Mouse (Mus musculus) neural tube, embryonic 12.5 days (tissue): ENCODE results near the gene Cfap97d2. TPM values are rescaled to one million over a fixed set of nuclear protein-coding genes. Genes with fewer than 3 reads are reported as not detected.

Experiments
- ATAC-seq: fragments of 200-750 bp; cut with Nextera tagmentation; 2 replicates; pipeline ENCODE4 v1.8.0; 2017; ENCODE audit warnings: low read depth, mild to moderate bottlenecking, moderate TSS enrichment, moderate library complexity; ENCODE audit not compliant: low FRiP score
- H3K27ac ChIP-seq: fragments of 300-500 bp; sonication (generic); 2 replicates; pipeline ENCODE4 v1.5.1; 2016
- H3K27me3 ChIP-seq: fragments of 300-500 bp; sonication (generic); replicated peaks from 2 replicates; pipeline ENCODE4 v1.6.1; 2016; ENCODE audit warnings: mild to moderate bottlenecking
- H3K36me3 ChIP-seq: fragments of 300-500 bp; sonication (generic); 2 replicates; pipeline ENCODE4 v1.6.1; 2016; ENCODE audit warnings: mild to moderate bottlenecking
- H3K4me1 ChIP-seq: fragments of 300-500 bp; sonication (generic); 2 replicates; pipeline ENCODE4 v1.6.1; 2016
- H3K4me2 ChIP-seq: fragments of 300-500 bp; sonication (generic); replicated peaks from 2 replicates; pipeline ENCODE4 v1.6.1; 2016; ENCODE audit warnings: mild to moderate bottlenecking
- H3K4me3 ChIP-seq: fragments of 300-500 bp; sonication (generic); 2 replicates; pipeline ENCODE4 v1.5.1; 2016
- H3K9ac ChIP-seq: fragments of 300-500 bp; sonication (generic); 2 replicates; pipeline ENCODE4 v1.6.1; 2016; ENCODE audit warnings: mild to moderate bottlenecking
- H3K9me3 ChIP-seq: fragments of 300-500 bp; sonication (generic); 2 replicates; pipeline ENCODE4 v1.6.1; 2016; ENCODE audit warnings: mild to moderate bottlenecking
- WGBS: fragments of 180-500 bp; shearing (Covaris S2); methylation state at CpG from one replicate; pipeline ENCODE4 v1.1.7; 2016; 5-methylcytosine and 5-hydroxymethylcytosine counted together
- polyA plus RNA-seq: library from polyadenylated mRNA; unstranded; fragments of >200 nt; fragmentation: Nextera tagmentation; extraction: Ambion mirVana; gene quantifications from 2 replicates; pipeline ENCODE4 v1.2.1, GENCODE M21; 2016

The Cfap97d2 gene
- polyA plus RNA-seq, 1 experiment from 2014 or later: 1.2 TPM

DNA sequence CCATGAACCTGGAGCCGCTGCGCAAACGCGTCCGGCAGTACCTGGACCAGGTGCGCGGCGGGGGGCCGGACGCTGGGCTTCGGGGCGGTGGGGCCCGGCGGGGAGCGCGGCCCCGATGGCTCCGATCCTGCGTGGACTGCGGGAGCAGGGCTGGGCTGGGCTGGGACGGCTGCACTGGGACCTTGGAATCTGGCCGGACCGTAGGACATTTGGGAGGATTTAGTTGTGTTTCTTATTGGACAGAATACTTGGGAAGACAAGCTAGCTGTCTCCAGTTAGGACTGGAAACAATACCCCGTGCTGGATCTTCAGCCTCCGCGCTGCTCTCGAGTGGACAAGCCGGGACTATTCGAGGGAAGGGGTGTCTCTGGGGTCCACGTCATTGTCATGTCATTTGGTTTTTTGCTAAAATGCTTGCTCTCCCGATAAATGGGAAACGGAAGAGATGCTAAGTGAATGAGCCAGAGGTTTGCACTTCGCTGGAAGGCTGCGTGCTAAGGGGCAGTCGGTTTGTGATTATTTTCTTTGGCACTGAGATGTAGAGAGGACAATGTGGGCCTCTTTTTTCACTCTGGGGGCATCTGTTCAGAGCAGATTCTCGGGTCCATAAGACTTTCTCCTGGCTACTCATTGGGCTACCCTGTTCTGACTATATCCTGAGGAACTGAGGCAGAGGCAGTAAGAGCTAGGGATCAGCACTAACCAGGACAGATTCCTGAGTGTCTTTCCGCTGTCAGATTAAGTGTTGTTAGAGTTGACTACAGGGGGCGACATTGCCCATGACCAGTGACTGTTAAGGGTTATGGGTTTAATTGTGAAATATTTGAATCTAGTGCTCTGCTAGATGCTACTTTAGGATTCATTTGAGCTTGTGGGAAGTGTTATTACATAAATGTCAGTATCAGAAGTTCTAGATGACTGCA, 52.4 kb downstream of the Cfap97d2 start:
- Histone ChIP-seq H3K4me3 (peak overlapping the region; percentile 96), H3K9ac (peak overlapping the region; percentile 93), H3K9me3 (no peaks in the 10 kb centered on the region), H3K27me3 (no peaks in the 10 kb centered on the region), H3K27ac (no peak overlapping the region), H3K4me2 (peak overlapping the region; percentile 91), H3K36me3 (peaks cover 20% of the 10 kb centered on the region), H3K4me1 (peaks cover 18% of the 10 kb centered on the region)
- ATAC-seq: peak; percentile 74; the same call in 1 of the 2 replicates
- under 1% methylated on average over 38 of the region's 38 CpGs for WGBS

DNA sequence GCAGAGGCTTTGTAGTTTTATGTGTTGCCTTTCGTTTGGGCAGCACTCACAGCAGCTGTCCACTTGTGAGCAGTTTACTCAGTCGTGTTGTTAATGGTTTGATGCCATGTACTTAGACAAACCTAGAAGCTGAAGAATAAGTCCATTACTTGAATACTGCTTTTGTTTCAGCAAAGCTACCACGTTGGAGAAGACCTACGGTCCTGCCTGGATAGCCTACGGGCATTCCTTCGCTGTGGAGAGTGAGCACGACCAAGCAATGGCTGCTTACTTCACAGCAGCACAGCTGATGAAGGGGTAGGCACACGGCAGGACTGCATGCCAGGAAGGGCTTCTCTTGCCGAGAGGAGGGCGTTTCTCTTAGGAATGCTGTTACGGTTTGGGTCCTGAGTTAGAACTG, 63.5 kb downstream of the Cfap97d2 start:
- ATAC-seq: no peak
- WGBS: 86% methylated on average over 11 of the region's 11 CpGs
- peaks cover 85% of the 10 kb centered on the region for H3K36me3 ChIP-seq

DNA sequence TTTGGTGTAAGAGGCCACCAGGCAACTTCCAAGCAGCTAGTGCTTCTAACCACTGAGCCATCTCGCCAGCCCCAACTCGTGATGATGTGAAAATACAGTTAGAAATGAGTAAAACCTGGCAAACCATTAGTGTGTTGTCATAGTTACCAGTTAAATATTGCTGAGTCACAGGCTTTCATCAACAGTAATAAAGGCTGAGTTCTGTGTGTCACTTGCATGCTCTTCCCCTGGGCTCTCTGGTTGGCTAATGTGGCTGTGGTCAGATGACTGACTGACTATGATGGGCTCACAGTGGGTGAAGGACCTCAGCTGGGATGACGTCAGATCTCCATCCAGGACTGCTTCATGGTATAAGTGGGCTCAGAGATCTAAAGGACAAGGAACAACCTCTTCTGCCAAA, 74.8 kb downstream of the Cfap97d2 start:
- no peak for ATAC-seq
- no peak overlapping the region for H3K4me2 ChIP-seq
- H3K4me3 ChIP-seq: no peak overlapping the region
- no peak overlapping the region for H3K27ac ChIP-seq
- H3K27me3 ChIP-seq: no peaks in the 10 kb centered on the region
- H3K36me3 ChIP-seq: peaks cover 61% of the 10 kb centered on the region
- H3K9me3 ChIP-seq: no peaks in the 10 kb centered on the region
- peaks cover 11% of the 10 kb centered on the region for H3K4me1 ChIP-seq
- 85% methylated on average over 3 of the region's 3 CpGs for WGBS
- H3K9ac ChIP-seq: no peak overlapping the region

More for the DNA sequence above, 63.5 kb downstream of the Cfap97d2 start:
- H3K27ac ChIP-seq: no peak overlapping the region
- H3K9me3 ChIP-seq: no peaks in the 10 kb centered on the region
- H3K4me2 ChIP-seq: no peak overlapping the region
- H3K27me3 ChIP-seq: no peaks in the 10 kb centered on the region
- no peak overlapping the region for H3K9ac ChIP-seq
- no peaks in the 10 kb centered on the region for H3K4me1 ChIP-seq
- H3K4me3 ChIP-seq: no peak overlapping the region

- Histone ChIP-seq H3K4me2 (peak within 1 kb of the TSS; percentile 74), H3K36me3 (peaks cover 35% of the 10 kb centered on the region), H3K4me1 (peaks cover 16% of the 10 kb centered on the region), H3K27me3 (no peaks in the 10 kb centered on the region), H3K9ac (peak within 1 kb of the TSS; percentile 76), H3K9me3 (no peaks in the 10 kb centered on the region), H3K27ac (peak within 1 kb of the TSS; percentile 90), H3K4me3 (peak within 1 kb of the TSS; percentile 54)
- peak; percentile 95 for ATAC-seq
- WGBS: under 1% methylated on average over 47 of the region's 47 CpGs
Measured at GRCm38 (mm10) chr8:13785250-13785763, 79.6 kb downstream of the Cfap97d2 start, which contains the start of gene Upf3a. TSS of gene Upf3a (plus strand) at chr8:13785615.

DNA sequence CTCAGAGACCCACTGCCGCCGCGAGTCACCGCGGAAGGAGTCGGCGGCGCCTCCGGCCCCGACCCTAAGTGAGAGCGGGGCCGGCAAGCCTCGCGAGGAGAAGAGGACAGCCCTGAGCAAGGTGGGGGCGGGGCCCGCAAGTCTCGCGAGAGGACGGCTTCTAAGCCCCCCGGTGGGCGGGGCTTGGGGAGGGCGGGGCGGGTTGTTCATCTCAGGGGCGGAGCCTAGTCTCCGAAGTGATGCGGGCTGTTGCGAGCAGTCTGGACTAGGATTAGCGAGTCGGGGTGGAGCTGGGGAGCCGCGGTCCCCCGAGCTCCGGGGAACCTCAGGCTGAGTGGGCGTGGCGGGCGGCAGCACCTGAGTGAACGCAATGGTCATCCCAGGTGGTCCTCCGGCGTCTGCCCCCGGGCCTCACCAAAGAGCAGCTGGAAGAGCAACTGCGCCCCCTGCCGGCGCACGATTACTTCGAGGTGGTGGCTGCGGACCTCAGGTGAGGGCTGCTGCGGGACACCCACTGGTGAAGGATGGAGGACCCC, 80.1 kb downstream of the Cfap97d2 start:
- peak overlapping the region; percentile 74 for H3K4me2 ChIP-seq
- peak overlapping the region; percentile 76 for H3K9ac ChIP-seq
- H3K27ac ChIP-seq: peak overlapping the region; percentile 90
- H3K9me3 ChIP-seq: no peaks in the 10 kb centered on the region
- H3K27me3 ChIP-seq: no peaks in the 10 kb centered on the region
- WGBS: 1% methylated on average over 46 of the region's 47 CpGs
- peak; percentile 96 for ATAC-seq
- H3K4me1 ChIP-seq: peaks cover 16% of the 10 kb centered on the region
- H3K36me3 ChIP-seq: peaks cover 30% of the 10 kb centered on the region
- peak overlapping the region; percentile 54 for H3K4me3 ChIP-seq

DNA sequence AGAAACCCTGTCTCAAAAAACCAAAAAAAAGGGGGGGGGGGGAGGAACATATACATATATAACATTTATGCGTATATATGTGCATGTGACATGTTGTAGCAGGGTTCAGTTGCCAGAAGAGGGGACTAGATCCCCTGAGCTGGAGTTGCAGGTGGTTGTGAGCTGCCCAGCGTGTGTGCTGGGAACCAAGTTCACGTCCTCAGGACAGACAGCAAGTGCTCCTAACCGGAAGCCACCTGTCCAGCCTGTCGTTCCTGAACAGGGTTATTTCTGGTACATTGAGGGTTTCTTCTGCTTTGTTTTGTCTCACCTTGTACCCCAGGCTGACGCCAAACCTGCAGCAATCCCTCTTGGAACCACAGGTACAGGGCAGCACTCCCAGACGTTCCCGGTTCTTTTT, 83.9 kb downstream of the Cfap97d2 start:
- Histone ChIP-seq H3K4me1 (peaks cover 10% of the 10 kb centered on the region), H3K9ac (no peak overlapping the region), H3K27me3 (no peaks in the 10 kb centered on the region), H3K9me3 (no peaks in the 10 kb centered on the region), H3K4me2 (no peak overlapping the region), H3K36me3 (peaks cover 37% of the 10 kb centered on the region), H3K4me3 (no peak overlapping the region), H3K27ac (no peak overlapping the region)
- ATAC-seq: no peak
- WGBS: 96% methylated on average over 8 of the region's 8 CpGs

Other genes with a start within 250 kb of the Cfap97d2 start
- 15.0 and 18.4 TPM in 2 replicates for gene Gas6, start 211.4 kb upstream of the Cfap97d2 start, polyA plus RNA-seq
- not detected in 2 replicates for gene 1700029H14Rik, start 143.4 kb upstream of the Cfap97d2 start, polyA plus RNA-seq
- gene Rasa3, start 28.3 kb upstream of the Cfap97d2 start, polyA plus RNA-seq: 29.1 and 30.4 TPM in 2 replicates
- gene Cdc16, start 51.8 kb downstream of the Cfap97d2 start, polyA plus RNA-seq: 202 and 221 TPM in 2 replicates
- gene Upf3a, start 79.7 kb downstream of the Cfap97d2 start, polyA plus RNA-seq: 41.0 and 44.0 TPM in 2 replicates
- not detected in 2 replicates for gene AF366264, start 132.5 kb downstream of the Cfap97d2 start, polyA plus RNA-seq
- 47.1 and 49.0 TPM in 2 replicates for gene Champ1, start 163.8 kb downstream of the Cfap97d2 start, polyA plus RNA-seq
- 79.9 and 86.8 TPM in 2 replicates for gene Coprs, start 184.4 kb downstream of the Cfap97d2 start, polyA plus RNA-seq